Mouse (Mus musculus): ENCODE results near the gene Tagln2.

GRCm38 (mm10) chr1:172452911-172453310 is 46.9 kb upstream of the Tagln2 start:
- no peak for TF ChIP-seq CTCF (conservative IDR thresholded peaks at IDR 0.05; ENCODE audit: low read length)
- TF ChIP-seq POU5F1 (IDR thresholded peaks at IDR 0.05; ENCODE audit: borderline replicate concordance, low read length) = no peak
